19 mouse cellular contexts compared by ENCODE assay signal in the genomic region with DNA sequence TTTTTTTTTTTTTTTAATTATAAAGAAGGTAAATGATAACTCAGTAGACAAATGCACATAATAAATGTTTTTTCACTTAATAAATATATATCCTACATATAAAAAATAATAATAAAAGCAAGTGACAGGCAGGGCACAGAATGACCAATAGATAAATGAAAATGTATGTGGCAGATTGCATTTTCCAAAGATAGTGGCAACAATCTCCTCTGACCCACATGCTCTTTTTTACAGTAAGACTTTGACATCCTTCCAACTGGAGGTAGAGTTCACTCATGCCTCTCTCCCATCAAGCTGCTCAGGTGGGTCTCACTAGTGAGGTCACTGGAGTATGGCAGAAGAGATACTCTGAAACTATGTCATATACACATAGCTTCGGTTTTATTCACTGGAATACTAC.
"Had no signal": no experiment of that assay in that cellular context is flagged by ENCODE, and none has a peak within 500 bp of the region (broad histone marks: within the 10 kb centered on the region; RNA-seq: fewer than 3 reads in every experiment).

No protein-coding gene starts in this region.

- H3K4me1 ChIP-seq: limb, embryonic 10.5 days; midbrain, embryonic 10.5 days; neural tube, embryonic 13.5 days; stomach, embryonic 15.5 days had no signal

- H3K9ac ChIP-seq: limb, embryonic 13.5 days; lung, embryonic 14.5 days; midbrain, embryonic 13.5 days; neural tube, embryonic 13.5 days; stomach, embryonic 15.5 days had no signal

- H3K9me3 ChIP-seq: limb, embryonic 10.5 days; limb, embryonic 13.5 days; megakaryocyte, embryonic 14.5 days; midbrain, embryonic 10.5 days; midbrain, embryonic 13.5 days; neural tube, embryonic 13.5 days; stomach, embryonic 15.5 days had no signal

- DNase-seq: kidney, adult 18-20 months; kidney, adult 9 months; kidney, postnatal 14 days; kidney, postnatal 4 days; lung, embryonic 14.5 days; retina, postnatal 1 day; right cerebral cortex, postnatal 25 days; spleen, adult 18-20 months; thymus, postnatal 25 days had no signal

- H3K4me2 ChIP-seq: limb, embryonic 13.5 days; lung, embryonic 14.5 days; midbrain, embryonic 13.5 days; neural tube, embryonic 13.5 days; stomach, embryonic 15.5 days had no signal

- H3K27ac ChIP-seq: limb, embryonic 10.5 days; midbrain, embryonic 10.5 days; neural tube, embryonic 13.5 days; stomach, embryonic 15.5 days had no signal

- H3K4me3 ChIP-seq: limb, embryonic 10.5 days; limb, embryonic 13.5 days; megakaryocyte, embryonic 14.5 days; midbrain, embryonic 10.5 days; midbrain, embryonic 13.5 days; myocyte; neural tube, embryonic 13.5 days; stomach, embryonic 15.5 days had no signal

- H3K27me3 ChIP-seq: limb, embryonic 13.5 days; midbrain, embryonic 13.5 days; neural tube, embryonic 13.5 days; stomach, embryonic 15.5 days had no signal

- ATAC-seq: lung, postnatal 0 days; midbrain, embryonic 13.5 days; midbrain, embryonic 16.5 days had no signal
